Mouse (Mus musculus) limb, embryonic 14.5 days (tissue): ENCODE measurements at regions not wholly inside any gene's neighbourhood (a gene's known extent, or its start where the extent isn't known, plus 50 kb on each side); places are given as distances from the start of the nearest gene placed in this dataset.

ENCODE experiments used
- ATAC-seq: fragments of 200-750 bp; cut with Nextera tagmentation; 2 replicates; pipeline ENCODE4 v1.8.0; 2017; ENCODE audit warnings: low read depth, moderate number of reproducible peaks, moderate TSS enrichment; ENCODE audit not compliant: low FRiP score
- DNase-seq: peaks from one replicate; pipeline ENCODE4 v3.0.0-alpha.2; 2015; ENCODE audit warnings: low spot score
- H3K27ac ChIP-seq: fragments of 300-500 bp; sonication (generic); replicated peaks from 2 replicates; pipeline ENCODE4 v1.5.1; 2014; ENCODE audit warnings: low read depth, mild to moderate bottlenecking, low read length, moderate library complexity, mixed read lengths
- H3K27me3 ChIP-seq: fragments of 300-500 bp; sonication (generic); 2 replicates; pipeline ENCODE4 v1.6.1; 2014; ENCODE audit warnings: low read length, mixed read lengths; ENCODE audit not compliant: control insufficient read depth, insufficient read depth
- H3K36me3 ChIP-seq: fragments of 300-500 bp; sonication (generic); 2 replicates; pipeline ENCODE4 v1.6.1; 2014; ENCODE audit warnings: mild to moderate bottlenecking, low read length, moderate library complexity, mixed read lengths; ENCODE audit not compliant: control insufficient read depth, insufficient read depth
- H3K4me1 ChIP-seq: fragments of 300-500 bp; sonication (generic); 2 replicates; pipeline ENCODE4 v1.6.1; 2014; ENCODE audit warnings: antibody characterized with exemption, low read length, mixed read lengths; ENCODE audit not compliant: control insufficient read depth, insufficient read depth
- H3K4me2 ChIP-seq: fragments of 300-500 bp; sonication (generic); replicated peaks from 2 replicates; pipeline ENCODE4 v1.6.1; 2014; ENCODE audit warnings: low read depth, mild to moderate bottlenecking, low read length, moderate library complexity; ENCODE audit not compliant: severe bottlenecking
- H3K4me3 ChIP-seq: fragments of 300-500 bp; sonication (generic); replicated peaks from 2 replicates; pipeline ENCODE4 v1.5.1; 2014; ENCODE audit warnings: low read length
- H3K9ac ChIP-seq: fragments of 300-500 bp; sonication (generic); 2 replicates; pipeline ENCODE4 v1.6.1; 2014; ENCODE audit warnings: mild to moderate bottlenecking, low read depth, low read length, moderate library complexity; ENCODE audit not compliant: severe bottlenecking
- H3K9me3 ChIP-seq: fragments of 300-500 bp; sonication (generic); 2 replicates; pipeline ENCODE4 v1.6.1; 2016; ENCODE audit warnings: low read length; ENCODE audit not compliant: control insufficient read depth
- POLR2A ChIP-seq: fragments of 200-500 bp; IDR thresholded peaks from 2 replicates; pipeline ENCODE4 v1.8.0; 2012; ENCODE audit warnings: inconsistent platforms, mild to moderate bottlenecking, moderate library complexity, borderline replicate concordance; ENCODE audit not compliant: insufficient read depth, insufficient read length; ENCODE audit errors: extremely low read depth
- WGBS: fragments of 180-500 bp; shearing (Covaris S2); extraction: QIAGEN DNeasy Blood & Tissue Kit; methylation state at CpG from one replicate; pipeline ENCODE4 v1.1.7; 2014; 5-methylcytosine and 5-hydroxymethylcytosine counted together

DNA sequence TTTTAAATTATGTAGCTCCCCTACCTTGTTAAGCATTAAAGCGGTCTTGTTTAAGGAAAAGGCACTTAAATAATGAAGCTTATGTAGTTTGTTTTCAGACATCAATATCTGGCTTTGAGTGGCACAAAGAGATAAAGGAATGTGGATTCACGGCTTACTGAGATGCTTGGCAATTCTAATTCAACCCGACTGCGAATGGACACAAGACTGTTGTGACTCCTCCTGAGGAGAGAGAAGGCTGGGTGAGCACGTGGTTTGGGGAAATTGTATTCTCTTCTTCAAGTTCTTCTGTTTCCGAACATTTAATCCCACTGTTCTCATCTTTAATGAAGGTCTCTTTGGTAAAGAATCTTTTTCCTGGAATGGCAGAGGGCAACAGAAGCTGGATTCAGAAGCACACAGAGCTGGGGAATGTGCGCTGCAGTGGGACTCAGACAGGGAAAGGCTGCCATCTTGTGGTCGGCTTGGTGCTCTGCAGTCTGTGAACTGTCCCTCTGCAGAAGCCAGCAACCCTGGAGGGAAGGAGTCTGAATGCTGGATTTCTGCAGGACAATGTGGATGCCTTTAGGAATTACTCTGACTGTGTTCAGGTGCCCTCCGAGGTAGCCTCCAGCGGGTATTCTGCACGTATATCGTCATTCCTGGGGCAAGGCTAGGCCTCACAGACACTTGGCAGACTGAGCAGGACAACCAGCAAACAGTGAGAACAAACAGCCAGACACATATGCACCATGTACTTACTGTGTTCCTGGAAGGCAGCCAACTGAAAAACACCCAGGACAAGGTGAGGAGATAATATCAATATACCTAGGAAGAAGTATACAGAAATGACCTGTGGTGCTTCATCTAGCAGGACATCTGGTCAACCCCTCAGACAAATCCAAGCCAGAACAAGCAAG is 54.0 kb upstream of the Pax1 start:
- WGBS, result 23% methylated on average over 12 of the region's 12 CpGs
- ATAC-seq, result peak; percentile 86
- no peak overlapping the region for H3K4me3 ChIP-seq

DNA sequence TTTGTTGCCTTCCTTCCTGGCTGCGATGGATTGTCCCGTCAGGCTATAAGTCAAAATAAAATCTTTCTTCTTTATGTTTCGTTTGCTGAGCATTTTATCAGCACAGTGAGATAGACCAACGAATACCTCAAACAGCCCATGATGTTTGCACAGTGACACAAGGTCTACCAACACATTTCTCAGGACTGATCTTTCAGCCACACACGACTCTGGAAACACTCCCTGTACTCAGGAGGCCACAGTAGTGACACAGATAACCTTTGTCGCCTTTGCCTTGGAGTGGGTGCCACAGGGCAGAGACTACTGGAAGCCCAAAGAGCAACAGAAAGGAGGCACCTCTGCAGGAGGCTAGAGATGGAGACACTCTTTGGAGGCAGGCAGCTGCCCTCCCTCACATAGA is 55.0 kb upstream of the Pax1 start:
- H3K4me1 ChIP-seq, result no peaks in the 10 kb centered on the region
- no peaks in the 10 kb centered on the region for H3K9me3 ChIP-seq
- H3K9ac ChIP-seq, result no peak overlapping the region
- DNase-seq (no peak), ATAC-seq (no peak)
- no peak overlapping the region for H3K4me2 ChIP-seq
- no peak overlapping the region for H3K4me3 ChIP-seq
- H3K27ac ChIP-seq, result no peak overlapping the region
- TF ChIP-seq POLR2A, result no peak
- H3K27me3 ChIP-seq, result peaks cover 4% of the 10 kb centered on the region; the same call in 1 of the 2 replicates
- no peaks in the 10 kb centered on the region for H3K36me3 ChIP-seq
- WGBS, result 77% methylated on average over 6 of the region's 6 CpGs

More for the DNA sequence above, 54.0 kb upstream of the Pax1 start:
- H3K9ac ChIP-seq, result no peak overlapping the region
- H3K36me3 ChIP-seq, result no peaks in the 10 kb centered on the region
- peaks cover 4% of the 10 kb centered on the region; the same call in 1 of the 2 replicates for H3K27me3 ChIP-seq
- DNase-seq, result peak; percentile 77
- no peak overlapping the region for H3K4me2 ChIP-seq
- H3K9me3 ChIP-seq, result no peaks in the 10 kb centered on the region
- H3K4me1 ChIP-seq, result no peaks in the 10 kb centered on the region
- H3K27ac ChIP-seq, result no peak overlapping the region
- no peak for TF ChIP-seq POLR2A

DNA sequence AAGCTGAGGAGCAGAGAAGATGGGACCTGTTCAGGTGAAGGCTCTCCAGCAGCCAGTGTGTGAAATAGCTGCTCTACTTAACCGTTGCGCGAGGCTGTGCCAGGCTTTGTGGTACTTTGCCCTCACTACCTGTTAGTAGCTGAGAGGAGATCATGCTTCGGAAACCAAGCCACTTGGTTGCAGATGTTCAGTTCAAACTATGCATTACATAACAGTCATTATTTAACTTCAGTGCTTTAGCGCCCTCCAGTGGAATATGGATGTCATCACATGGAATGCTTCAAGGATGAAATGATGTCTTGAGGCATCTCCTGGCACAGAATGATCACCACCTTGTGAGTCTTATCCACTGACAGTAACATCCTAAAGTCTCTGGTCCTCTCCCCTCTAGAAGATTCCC is 56.5 kb upstream of the Pax1 start:
- Histone ChIP-seq H3K36me3 (no peaks in the 10 kb centered on the region), H3K4me1 (no peaks in the 10 kb centered on the region), H3K9me3 (no peaks in the 10 kb centered on the region), H3K27me3 (peaks cover 4% of the 10 kb centered on the region; the same call in 1 of the 2 replicates), H3K9ac (no peak overlapping the region), H3K4me2 (no peak overlapping the region), H3K27ac (no peak overlapping the region), H3K4me3 (no peak overlapping the region)
- WGBS, result 19% methylated on average over 5 of the region's 5 CpGs
- DNase-seq, result peak; percentile 67
- TF ChIP-seq POLR2A, result no peak
- ATAC-seq, result no peak

DNA sequence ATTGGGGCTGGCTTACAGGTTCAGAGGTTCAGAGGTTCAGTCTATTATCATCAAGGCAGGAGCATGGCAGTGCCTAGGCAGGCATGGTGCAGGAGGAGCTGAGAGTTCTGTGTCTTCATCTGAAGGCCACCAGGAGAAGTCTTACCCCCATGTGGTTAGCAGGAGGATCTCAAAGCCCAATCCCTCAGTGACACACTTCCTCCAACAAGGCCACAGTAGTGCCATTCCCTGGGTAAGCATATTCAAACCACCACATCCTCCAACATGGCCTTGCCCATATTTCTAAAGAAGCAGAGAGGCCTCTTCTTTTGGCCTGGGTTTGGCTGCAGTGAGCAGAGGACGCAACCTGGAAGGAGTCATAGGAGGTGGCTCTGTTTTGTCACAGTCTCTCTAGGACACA is 61.2 kb upstream of the Pax1 start:
- no peak overlapping the region for H3K27ac ChIP-seq
- no peaks in the 10 kb centered on the region; the same call in 1 of the 2 replicates for H3K27me3 ChIP-seq
- ATAC-seq (no peak), DNase-seq (no peak)
- peaks cover 4% of the 10 kb centered on the region; the same call in 1 of the 2 replicates for H3K4me1 ChIP-seq
- H3K4me2 ChIP-seq, result no peak overlapping the region
- no peak overlapping the region for H3K4me3 ChIP-seq
- no peak overlapping the region for H3K9ac ChIP-seq
- TF ChIP-seq POLR2A, result no peak
- 100% methylated on average over 1 of the region's 1 CpGs for WGBS
- no peaks in the 10 kb centered on the region for H3K9me3 ChIP-seq
- H3K36me3 ChIP-seq, result no peaks in the 10 kb centered on the region

DNA sequence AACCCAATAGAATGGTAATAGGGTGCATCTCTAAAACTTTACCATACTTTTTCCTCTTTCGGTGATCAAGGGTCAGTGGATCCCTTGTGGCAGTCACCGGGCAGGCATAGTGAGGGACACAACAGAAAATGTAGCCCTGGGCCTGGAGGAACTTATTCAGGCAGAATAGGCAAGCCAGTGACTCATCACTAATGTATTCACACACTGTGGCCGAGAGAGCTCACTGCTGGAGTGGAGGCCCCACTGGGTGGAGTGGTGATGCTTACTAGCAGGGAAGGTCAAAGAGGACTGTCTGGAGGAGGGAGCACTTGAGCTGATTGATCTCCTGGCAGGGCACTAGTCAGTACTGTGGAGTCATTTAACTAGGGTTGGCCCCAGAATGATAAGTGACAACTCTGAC is 62.4 kb upstream of the Pax1 start:
- Histone ChIP-seq H3K36me3 (no peaks in the 10 kb centered on the region), H3K4me3 (no peak overlapping the region), H3K4me2 (no peak overlapping the region), H3K27ac (no peak overlapping the region), H3K9me3 (no peaks in the 10 kb centered on the region), H3K4me1 (peaks cover 4% of the 10 kb centered on the region; the same call in 1 of the 2 replicates), H3K27me3 (no peaks in the 10 kb centered on the region), H3K9ac (no peak overlapping the region)
- no peak for TF ChIP-seq POLR2A
- WGBS, result 89% methylated on average over 3 of the region's 3 CpGs
- ATAC-seq (no peak), DNase-seq (no peak)
